Mouse (Mus musculus): ENCODE measurements around the gene Pan3. TPM values are rescaled to one million over a fixed set of nuclear protein-coding genes. Genes with fewer than 3 reads are reported as not detected.
A peak's percentile ranks its signal among the peaks of the same experiment; 100 is the strongest.
"Not testable (repeated sequence)": the region's sequence is repeated elsewhere in the genome, so short reads cannot be mapped to it uniquely, and the experiment has no call there.

Gene Pan3
- total RNA-seq, 2 experiments from 2014 or later = 96.7 to 114 TPM

DNA sequence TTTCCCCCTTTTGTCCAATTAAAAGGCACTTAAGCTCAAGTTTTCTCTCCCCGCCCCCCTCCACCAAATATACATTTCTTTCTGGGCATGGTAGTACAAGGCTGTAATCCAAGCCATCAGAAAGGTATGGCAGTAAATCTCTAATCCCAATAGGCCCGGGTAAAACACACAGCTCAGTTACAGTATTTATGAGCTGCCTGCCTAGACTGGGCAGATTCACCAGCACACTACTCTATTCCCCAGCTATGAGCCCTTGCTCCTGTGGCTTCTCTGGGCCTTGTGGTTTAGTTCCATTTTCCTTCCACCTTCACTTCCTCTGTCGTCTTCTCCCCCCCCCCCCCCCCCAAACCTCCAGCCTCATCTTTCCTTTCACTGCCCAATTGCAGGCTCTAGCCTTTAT is 67.8 kb downstream of the Pan3 start:
- no peak for DNase-seq (ENCODE audit: low spot score in 2 of 2)

DNA sequence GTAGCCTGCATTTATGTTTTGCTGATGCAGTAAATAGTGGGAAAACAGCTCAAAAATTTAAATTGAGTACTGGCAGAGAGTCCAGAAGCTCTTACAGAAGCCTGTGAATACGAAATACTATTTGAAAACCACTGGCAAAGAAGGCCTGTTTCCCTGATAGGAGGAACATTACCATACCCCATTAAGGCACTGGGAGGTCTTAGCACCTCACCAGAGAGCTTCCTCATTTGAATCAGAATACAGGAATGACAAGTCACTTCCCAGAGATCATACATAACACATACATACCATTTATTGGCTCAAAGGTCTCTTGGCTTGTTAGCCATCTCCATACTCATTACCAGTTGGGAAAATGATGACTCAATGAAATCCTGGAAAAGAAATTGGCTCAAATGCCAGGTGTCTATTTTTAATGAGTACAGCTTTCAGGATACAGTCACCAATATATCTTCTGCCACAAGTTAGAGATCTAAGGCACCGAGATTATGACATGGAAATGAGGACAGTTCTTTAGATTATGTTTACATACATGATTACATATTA is 71.6 kb downstream of the Pan3 start:
- no peak for TF ChIP-seq CTCF (conservative IDR thresholded peaks at IDR 0.05)
- no peak overlapping the region for H3K4me3 ChIP-seq

More for the DNA sequence above, 67.8 kb downstream of the Pan3 start:
- no peak overlapping the region for H3K4me3 ChIP-seq
- H3K27ac ChIP-seq = no peak overlapping the region
- no peak for TF ChIP-seq CTCF (conservative IDR thresholded peaks at IDR 0.05)

DNA sequence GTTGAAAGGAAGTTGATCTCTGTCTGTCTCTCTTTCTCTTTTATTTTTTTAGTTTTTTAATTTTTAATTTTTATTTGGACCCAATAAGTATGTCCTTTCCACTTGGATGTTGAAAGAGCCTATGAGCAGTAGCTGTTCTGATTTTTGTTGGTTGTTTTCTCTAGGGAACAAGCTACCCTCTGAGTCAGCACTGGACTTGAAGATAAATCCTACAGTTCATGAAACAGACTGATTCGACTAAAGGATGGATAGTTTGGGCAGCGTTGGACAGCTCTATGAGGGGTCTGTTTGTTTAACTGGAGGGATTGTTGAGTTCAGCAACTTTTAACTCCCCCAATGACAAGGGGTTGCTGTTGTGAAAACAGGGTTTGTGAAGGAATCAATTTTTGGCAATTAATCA is 73.0 kb downstream of the Pan3 start:
- H3K27ac ChIP-seq = no peak overlapping the region
- no peak overlapping the region for H3K4me3 ChIP-seq
- no peak for DNase-seq (ENCODE audit: low spot score in 2 of 2)
- no peak for TF ChIP-seq CTCF (conservative IDR thresholded peaks at IDR 0.05)

More for the DNA sequence above, 71.6 kb downstream of the Pan3 start:
- DNase-seq (ENCODE audit: low spot score in 2 of 2) = no peak
- H3K27ac ChIP-seq = no peak overlapping the region; the same call in 1 of the 2 replicates

DNA sequence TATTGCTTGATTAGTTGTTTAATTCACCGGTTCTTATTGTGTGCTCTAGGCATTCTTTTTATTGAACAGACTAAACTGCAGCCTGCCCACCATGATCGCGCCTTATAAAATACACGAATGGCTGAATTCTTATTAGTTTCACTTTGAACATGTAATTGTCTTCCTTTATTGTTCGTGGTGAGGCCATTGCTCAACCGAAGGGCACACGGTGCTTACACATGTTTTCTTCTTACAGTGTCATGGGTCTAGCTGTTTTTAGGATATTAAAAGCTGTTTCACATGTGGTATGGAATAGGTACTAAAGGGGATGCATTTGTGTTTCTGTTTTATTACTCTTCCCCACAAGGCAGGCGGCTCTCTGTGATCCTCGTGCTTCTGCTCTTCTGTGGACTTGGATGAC is 81.4 kb downstream of the Pan3 start:
- TF ChIP-seq CTCF (conservative IDR thresholded peaks at IDR 0.05) = no peak
- Histone ChIP-seq H3K4me3 (no peak overlapping the region), H3K27ac (no peak overlapping the region)
- no peak for DNase-seq (ENCODE audit: low spot score in 2 of 2)

DNA sequence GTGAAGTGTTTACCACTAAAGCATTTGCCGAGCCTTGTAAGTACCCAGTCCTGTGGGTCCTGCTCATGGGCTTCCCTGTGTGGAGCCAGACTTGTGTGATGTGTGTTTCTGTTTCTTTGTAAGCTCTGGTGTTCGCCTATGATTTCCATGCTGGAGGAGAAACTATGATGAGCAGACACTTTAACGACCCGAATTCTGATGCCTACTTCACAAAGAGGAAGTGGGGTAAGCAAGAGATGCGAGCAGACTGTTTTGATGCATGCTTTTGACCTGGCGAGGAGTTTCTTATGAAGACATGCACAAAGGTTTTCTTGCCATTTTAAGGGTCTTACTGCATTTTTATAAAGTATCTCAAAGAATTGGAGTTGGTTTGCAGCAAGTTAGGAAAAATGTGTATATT is 97.0 kb downstream of the Pan3 start:
- H3K27ac ChIP-seq = no peak overlapping the region

DNA sequence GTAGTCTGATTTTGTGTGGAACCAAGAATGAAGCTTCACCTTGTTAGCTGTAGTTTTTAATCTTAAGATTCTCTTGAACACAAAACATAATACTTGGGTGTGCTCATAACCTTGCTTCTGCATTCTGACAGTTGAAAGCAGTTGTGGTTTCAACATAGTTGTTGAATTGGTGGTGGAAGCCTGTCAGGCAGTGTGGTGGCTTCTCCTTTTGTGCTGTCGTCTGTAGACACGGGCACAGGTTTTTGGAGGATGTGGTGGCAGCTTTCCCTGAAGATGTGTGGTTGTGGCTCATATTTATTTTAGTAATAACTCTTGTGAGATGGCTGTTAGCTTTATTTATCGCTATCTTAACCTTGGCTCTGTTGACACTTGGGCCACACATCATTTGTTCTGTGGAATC is 97.8 kb downstream of the Pan3 start:
- H3K4me3 ChIP-seq = no peak overlapping the region
- DNase-seq (ENCODE audit: low spot score in 2 of 2) = no peak
- no peak overlapping the region for H3K27ac ChIP-seq
- TF ChIP-seq CTCF (conservative IDR thresholded peaks at IDR 0.05) = no peak

More for the DNA sequence above, 97.0 kb downstream of the Pan3 start:
- TF ChIP-seq CTCF (conservative IDR thresholded peaks at IDR 0.05) = no peak
- H3K4me3 ChIP-seq = no peak overlapping the region
- DNase-seq (ENCODE audit: low spot score in 2 of 2) = no peak

DNA sequence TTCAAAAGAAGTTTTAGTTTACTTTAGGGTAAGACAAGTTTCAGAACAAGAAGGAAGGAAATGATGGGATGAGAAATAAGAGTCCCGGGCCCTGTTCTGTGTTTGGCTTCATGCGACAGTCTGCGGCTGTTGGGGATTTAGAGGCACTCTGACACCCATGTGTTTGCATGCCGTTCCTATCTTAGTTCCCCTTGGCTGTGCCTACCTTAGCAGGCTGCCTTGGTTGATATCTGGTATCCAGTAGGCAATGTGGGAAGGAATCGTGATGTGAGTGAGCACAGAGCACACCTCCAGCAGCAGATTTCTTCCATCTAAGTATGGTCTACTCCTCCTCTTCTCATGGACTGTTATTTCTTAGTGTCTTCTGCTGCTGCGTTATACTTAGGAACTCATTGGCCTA is 102.1 kb downstream of the Pan3 start:
- no peak overlapping the region for H3K4me3 ChIP-seq
- H3K27ac ChIP-seq = no peak overlapping the region
- no peak for TF ChIP-seq CTCF (conservative IDR thresholded peaks at IDR 0.05)
- no peak for DNase-seq (ENCODE audit: low spot score in 2 of 2)

DNA sequence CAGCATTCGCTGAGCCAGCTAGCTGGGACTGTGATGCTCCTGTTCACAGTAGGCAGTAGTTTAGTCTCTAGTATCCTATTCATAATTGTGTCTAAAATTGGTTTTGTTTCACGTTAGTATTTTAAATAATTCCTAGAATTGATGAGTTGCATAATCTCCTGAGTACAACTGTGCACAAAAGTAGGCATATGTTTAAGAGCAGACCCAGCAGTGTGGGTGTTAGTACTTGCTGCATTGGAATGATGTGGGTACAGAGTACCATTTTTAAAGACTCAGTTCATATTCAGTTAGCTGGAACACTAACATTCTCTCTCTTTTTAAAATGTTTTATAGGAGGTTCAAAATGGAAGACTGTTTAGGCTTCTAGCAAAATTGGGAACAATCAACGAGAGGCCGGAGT is 109.4 kb downstream of the Pan3 start:
- TF ChIP-seq CTCF (conservative IDR thresholded peaks at IDR 0.05) = no peak
- H3K27ac ChIP-seq = peak overlapping the region; percentile 24; the same call in 1 of the 2 replicates
- DNase-seq (ENCODE audit: low spot score in 2 of 2) = peak in 1 of 2 experiments; percentile 52
- no peak overlapping the region for H3K4me3 ChIP-seq

DNA sequence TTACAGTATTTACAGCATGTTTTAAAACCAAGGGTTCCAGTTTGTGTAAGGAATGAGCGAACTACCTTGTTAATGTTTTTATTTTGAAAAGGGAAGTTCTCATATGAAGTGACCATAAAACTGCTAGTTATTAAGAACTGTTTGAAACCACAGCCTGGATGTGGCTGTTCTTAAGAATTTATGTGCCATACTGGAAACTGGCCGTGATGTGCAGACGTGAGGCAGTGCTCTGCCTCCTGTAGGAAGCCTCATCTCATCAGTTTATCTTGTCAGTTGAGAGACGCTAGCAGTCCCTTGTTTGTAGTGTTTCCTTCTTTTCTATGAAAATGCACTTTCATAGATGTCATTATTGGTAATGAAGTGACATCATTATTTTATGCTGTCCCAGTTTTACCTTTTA is 109.9 kb downstream of the Pan3 start:
- TF ChIP-seq CTCF (conservative IDR thresholded peaks at IDR 0.05) = no peak
- DNase-seq (ENCODE audit: low spot score in 2 of 2) = no peak
- peak overlapping the region; percentile 24; the same call in 1 of the 2 replicates for H3K27ac ChIP-seq
- no peak overlapping the region for H3K4me3 ChIP-seq

DNA sequence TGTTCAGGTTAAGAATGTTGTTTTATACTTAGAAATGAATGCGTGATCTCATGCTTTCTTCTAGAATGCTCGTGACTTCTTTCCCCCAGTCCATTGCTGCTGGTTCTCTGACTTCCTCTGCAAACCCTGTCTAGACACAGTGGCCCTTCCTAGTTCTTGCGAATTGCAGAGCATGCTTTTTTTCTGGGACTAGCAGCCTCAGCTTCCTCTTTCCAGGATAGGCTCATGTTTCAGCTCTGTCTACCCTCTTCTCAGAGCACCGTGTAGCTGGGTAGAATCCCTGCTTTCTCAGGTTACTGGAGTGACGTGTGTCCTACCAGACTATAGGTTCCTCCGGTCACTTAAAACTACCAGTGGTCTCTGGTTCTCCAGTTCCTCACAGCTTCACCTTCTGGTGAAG is 112.3 kb downstream of the Pan3 start:
- DNase-seq (ENCODE audit: low spot score in 2 of 2) = no peak
- no peak overlapping the region for H3K4me3 ChIP-seq
- no peak overlapping the region for H3K27ac ChIP-seq
- no peak for TF ChIP-seq CTCF (conservative IDR thresholded peaks at IDR 0.05)

DNA sequence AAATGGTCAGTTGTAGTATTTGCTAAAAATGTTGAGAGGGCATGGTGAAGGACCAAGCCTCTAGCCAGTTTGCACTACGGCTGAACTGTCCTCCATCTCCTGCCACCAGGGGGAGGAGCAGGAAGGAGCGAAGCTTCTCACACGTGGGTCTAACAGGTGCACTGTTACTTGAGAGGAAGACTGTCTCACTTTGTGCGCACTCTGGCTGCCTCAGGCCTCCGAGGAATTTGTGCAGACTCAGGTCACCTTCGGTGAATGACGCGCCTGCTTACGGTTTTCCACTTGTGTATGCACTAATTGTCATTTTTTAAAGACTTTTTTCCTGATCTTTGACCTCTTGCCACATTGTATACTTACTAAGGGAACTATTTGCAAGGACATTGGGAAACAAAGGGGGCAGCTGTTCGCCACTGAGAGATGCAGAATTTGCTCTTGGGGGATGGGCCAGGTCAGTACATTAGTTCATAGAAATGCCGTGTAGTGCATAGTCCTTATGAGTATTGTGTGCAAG is 115.8 kb downstream of the Pan3 start:
- no peak for DNase-seq (ENCODE audit: low spot score in 2 of 2)
- TF ChIP-seq CTCF (conservative IDR thresholded peaks at IDR 0.05) = peak; percentile 65
- Histone ChIP-seq H3K4me3 (no peak overlapping the region), H3K27ac (no peak overlapping the region)

DNA sequence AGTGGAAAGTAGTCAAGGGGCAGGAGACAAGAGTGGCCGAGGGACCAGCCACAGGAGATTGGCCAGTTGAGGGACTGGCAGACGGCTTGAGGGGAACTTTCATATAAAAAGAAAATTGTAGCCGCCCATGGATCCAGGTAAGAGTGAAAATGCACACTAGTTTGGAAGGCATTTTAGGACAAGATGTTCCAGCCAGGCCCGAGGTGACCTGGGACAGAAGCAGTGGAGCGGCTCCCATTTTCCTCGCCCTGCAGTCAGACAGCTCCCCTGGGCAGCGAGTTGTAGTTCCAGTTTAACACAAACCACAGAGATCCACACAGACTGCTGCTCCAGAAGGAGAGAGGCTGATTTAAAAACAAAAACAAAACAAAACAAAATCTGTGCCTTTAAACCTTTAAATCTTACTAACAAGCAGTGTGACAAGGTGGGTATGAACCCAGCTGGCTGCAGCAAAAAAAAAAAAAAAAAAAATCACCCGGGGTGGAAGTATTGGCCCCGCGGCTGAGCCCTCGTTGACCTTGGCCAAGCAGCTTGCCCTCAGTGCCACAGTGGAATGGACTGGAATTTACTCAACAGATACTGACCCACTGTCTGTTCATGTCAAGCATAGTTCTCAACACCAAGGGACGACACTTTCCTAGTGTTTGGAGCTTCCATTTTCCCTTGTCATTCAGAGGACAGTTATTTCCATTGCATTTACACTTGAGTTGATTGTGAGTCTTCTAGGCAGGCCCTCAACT is 119.2 kb downstream of the Pan3 start:
- Histone ChIP-seq H3K4me3 (no peak overlapping the region), H3K27ac (no peak overlapping the region)
- no peak for TF ChIP-seq CTCF (conservative IDR thresholded peaks at IDR 0.05)
- no peak for DNase-seq (ENCODE audit: low spot score in 2 of 2)

DNA sequence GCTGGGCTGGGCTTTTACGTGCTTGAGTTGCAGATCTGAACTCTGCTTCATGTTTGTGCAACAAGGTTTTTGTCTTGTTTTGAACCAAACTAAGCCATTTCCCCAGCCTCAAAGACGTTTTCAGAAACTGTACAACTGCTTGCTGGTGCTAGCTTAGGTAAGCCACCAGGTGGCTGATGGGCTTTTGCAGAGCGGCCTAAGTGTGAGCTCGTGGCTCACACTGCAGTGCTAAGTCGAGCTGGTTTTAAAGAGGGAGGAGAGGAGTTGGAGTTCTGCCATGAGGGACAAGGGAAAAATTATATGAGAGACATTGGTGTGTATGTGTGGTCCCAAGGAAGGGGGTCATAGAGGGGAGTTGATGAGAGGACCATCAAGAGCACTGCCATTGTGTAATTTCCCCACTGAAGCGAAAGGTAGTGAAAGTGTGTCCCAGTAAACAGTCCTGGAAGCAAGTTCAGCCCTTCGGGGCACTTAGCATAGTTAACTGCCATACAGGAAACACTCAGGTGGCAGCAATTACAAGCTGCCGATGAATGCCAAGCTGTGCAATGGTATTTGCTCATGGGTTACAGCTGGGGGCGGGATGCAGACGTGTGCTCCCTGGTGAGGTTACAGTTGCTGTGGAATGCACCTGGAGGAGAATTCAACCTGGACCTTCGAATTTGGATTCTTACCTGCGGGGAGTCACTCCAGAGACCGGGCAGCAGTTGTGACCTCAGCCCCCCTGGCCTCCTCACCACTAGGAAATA is 122.1 kb downstream of the Pan3 start:
- DNase-seq (ENCODE audit: low spot score in 2 of 2) = no peak
- no peak for TF ChIP-seq CTCF (conservative IDR thresholded peaks at IDR 0.05)
- H3K4me3 ChIP-seq = no peak overlapping the region
- H3K27ac ChIP-seq = no peak overlapping the region

DNA sequence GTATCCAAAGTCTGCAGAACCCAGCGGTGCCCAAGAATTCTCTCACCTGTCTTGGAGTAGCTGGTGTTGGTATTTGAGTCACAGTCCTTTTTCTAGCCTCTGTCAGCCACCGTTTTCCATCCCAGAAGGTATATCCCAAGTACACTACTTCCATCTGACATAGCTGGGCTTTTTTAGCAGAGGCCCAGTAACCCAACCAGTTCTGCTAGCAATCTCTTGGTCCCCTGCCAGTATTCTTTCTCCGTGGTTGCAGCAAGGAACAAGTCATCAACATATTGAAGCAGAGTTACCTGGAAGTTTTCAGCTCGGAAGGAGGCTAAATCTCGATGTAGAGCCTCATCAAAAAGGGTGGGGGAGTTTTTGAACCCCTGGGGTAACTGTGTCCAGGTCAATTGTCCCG is 127.7 kb downstream of the Pan3 start:
- H3K4me3 ChIP-seq; H3K27ac ChIP-seq; DNase-seq (ENCODE audit: low spot score in 2 of 2): not testable (repeated sequence)
